Mouse (Mus musculus) subcutaneous adipose tissue, adult 2 months (tissue): ENCODE measurements around the gene Fbxo31. TPM values are rescaled to one million over a fixed set of nuclear protein-coding genes. Genes with fewer than 3 reads are reported as not detected.

Experiments
- polyA plus RNA-seq: library from polyadenylated mRNA; depleted of rRNA; stranded (reverse); fragments of >200 nt; gene quantifications from 2 replicates; pipeline ENCODE4 v1.2.3, GENCODE M21; 2012; ENCODE audit warnings: low replicate concordance; rRNA removed

Gene Fbxo31
- 28.6 and 43.1 TPM in 2 replicates for polyA plus RNA-seq

DNA sequence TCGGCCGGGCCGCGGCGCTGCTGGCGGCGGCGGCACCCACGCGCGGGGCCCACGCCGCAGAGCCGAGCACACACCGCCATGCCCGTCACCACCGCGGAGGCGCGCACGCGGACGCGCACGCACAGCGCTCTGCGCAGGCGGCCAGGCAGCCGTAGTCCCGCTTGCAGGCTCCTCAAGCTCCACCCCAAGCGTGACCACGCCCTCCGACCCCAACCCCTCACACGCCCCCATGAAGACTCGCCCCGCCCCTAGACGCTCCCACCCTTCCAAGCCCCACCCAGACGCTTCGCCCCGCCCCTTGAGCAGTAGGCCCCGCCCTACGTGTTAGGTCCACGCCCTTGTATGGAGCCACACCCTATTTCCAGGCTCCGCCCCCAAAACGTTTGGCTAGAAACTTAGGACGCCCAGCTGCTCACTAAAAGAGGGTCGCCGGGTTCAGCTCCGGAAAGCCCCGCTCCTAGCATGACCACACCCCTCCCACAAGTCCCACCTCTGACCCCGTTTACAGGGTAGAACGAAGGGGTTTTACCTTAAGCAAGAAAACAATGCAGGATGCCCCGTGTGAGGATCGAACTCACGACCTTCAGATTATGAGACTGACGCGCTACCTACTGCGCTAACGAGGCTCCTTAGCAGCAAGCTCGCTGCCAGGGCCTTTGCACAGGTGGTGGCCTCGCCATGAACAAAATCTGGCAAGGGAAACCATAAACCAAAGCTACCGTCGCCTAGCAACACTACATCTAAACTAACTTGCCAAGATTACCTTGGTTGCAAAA, at the start of gene Fbxo31:
TSS of gene Fbxo31 (minus strand) at position 131 of the 776 bp plus-strand sequence.

DNA sequence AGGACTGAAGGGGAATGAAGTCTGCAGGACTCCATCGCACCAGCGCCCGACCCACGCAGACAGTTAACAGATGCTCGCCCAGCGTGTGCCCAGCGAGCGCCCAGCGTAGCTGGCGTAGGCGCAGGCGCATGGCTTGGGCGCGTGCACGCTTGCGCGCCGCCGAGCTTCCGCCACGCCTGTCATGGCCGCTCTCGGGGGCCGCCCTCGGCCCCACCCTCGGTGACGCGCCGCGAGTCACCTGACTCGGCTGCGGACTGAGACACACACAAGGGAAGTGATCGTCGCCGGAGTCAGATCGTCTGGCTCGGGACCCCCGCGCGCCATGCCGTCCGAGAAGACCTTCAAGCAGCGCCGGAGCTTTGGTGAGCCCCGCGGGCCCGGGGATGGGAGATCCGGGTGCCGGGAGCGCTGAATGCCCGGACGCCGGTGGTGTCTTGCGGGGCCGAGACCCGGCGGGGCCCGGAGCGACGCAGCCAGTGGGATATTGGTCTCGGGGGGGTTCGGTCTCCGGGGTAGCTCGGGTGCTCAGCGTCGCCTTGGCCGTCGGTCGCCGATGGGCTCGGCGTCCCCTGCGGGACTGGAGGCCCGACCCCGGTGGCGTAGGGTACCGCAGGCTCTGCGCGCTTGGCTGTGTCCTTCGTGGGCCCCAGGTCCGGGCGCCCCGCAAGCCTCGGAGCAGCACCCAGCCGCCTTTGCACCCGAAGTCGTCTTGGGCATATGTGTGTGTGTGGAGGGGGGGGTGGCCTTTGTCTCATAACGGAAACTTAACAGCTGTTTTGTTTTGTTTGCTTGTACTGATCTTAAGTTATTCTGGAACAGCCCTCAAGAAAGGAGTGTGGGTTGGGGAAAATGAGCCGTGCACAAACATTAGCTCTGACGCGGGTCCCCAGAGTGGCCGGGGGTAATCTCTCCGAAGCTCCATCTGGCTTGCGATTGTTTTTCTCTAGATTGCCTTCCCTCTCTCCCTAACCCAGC, 11.9 kb upstream of the Fbxo31 start, which contains the start of gene Map1lc3b:
TSS of gene Map1lc3b (plus strand) at position 159 of the 975 bp plus-strand sequence.

DNA sequence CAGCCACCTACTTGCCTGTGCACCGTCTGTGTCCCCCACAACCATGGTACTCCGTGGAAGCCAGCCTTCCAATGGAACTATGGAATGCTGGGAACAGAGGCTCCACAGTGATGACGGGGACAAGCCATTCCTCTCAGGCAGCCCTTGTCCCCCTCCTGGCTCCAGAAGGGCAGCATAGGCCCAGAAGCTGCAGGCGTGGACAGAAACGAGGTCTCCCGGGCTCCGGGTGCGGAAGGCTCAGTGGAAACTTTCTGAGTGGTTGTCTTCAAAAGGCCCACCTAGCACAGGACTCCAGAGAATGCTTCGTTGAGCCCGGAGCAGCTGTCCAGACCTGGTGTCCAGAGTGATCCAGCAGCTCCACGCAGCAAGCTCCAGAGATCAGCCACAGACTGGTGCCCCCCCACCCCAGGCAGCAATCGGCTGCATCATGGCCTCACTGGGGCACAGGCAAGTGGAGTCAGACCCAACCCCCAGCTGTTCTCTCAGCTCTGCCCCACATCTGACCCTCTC, 34.3 kb downstream of the Fbxo31 start, which contains the start of gene 1700018B08Rik:
TSS of gene 1700018B08Rik (minus strand) at position 45 of the 510 bp plus-strand sequence.

Other genes starting within 250 kb of the Fbxo31 start
- not detected in 2 replicates for gene 1700018B08Rik, start 34.5 kb downstream of the Fbxo31 start, polyA plus RNA-seq
- gene Map1lc3b, start 11.6 kb upstream of the Fbxo31 start, polyA plus RNA-seq, result 113 and 154 TPM in 2 replicates
- gene Zcchc14, start 74.1 kb upstream of the Fbxo31 start, polyA plus RNA-seq, result 23.2 and 48.4 TPM in 2 replicates
- 0.09 and 0.14 TPM in 2 replicates for gene Jph3, start 150.8 kb upstream of the Fbxo31 start, polyA plus RNA-seq